Mouse (Mus musculus): ENCODE data around the gene Clnk.

DNA sequence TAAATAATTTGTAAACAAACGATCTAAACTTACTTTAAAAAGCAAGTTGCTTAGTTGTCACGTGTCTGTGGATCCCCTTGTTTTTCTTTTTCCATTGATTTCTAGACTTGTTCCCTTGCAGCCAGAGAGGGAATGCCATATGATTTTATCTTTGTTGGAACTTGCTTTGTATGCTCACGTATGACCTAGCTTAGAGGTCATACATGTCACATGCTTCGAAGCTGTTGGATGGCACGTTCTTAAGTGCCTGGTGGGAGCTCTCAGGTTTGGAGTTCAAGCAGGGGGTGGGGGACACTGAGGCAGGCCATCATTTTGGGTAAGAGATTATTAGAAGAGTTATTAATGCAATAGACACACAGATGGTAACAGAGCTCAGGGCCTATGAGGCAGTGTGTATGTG is 178.1 kb downstream of the Clnk start:
- no peak for TF ChIP-seq TAL1 (IDR thresholded peaks at IDR 0.05; ENCODE audit: low read length)
- TF ChIP-seq GATA1 (IDR thresholded peaks at IDR 0.05; ENCODE audit: low read length) = no peak

All from erythroblast, embryonic 14.5 days (primary cell).